Mouse (Mus musculus): Measurements from ENCODE around the gene Mmp24. TPM values are rescaled to one million over a fixed set of nuclear protein-coding genes. Genes with fewer than 3 reads are reported as not detected.

Mmp24 gene
- 2.3 and 2.6 TPM in 2 replicates for polyA plus RNA-seq (2021; fragmentation: Nextera tagmentation)
- long read RNA-seq, experiment 1, partial matches to known transcripts: 2 of 16 reads
- long read RNA-seq, experiment 1, other reads (novel, unspliced or antisense): 14 of 16 reads
- long read RNA-seq, experiment 2, partial matches to known transcripts: 20 of 23 reads
- long read RNA-seq, experiment 2, other reads (novel, unspliced or antisense): 3 of 23 reads

DNA sequence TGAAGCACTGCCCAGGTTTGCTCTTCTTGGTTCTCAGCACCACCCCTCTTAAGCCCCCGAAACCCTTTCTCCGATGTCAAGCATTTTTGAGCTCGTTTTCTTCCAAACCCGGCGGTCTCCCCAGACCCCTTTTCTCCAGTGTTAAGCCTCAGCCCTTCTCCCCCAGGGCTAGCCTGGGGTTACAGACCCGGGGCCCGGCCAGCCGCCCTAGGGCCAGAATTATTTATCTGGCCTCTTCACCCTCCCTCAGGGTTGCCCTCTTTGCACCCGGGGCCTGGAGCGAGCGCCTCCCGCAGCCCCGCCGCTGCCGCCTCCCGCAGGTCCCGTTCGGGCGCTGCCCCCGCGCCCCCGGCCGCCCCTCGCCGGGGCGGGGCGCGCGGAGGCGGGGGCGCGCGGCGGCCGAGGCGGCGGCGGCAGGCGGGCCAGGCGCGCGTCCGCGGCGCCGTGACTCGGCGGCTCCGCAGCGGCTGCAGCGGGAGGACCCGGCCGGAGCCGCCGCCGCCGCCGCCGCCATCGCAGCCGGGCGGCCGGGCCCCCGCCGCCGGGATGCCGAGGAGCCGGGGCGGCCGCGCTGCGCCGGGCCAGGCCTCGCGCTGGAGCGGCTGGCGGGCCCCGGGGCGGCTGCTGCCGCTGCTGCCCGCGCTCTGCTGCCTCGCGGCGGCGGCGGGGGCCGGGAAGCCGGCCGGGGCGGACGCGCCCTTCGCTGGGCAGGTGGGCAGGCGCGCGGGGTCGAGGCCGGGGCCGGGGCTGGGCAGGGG, at the start of gene Mmp24:
Gene Mmp24 (plus strand): TSS at position 416 of the 758 bp plus-strand sequence.

DNA sequence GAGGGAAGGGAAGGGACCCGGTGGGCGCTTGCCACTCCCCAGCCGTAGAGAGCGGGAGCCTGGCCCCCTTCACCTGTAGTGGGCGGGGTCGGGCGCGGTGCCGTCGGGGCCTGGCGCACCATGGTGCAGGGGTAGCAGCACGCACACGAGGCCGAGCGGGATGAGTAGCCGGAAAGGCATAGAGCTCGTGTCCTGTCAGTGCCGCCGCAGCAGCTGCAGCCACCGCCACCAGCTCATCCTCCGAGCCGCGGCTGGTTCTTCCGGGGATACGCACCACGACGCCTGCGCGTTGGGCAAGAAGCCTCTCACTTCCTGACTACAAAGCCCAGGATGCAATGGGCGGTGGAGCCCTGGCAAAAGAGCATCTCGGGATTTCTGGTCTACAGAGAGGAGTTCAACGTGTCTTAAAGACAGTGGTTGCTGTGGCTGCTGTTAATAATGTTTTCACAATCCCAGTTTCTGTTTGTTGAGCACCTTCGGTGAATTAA, 45.9 kb upstream of the Mmp24 start, which contains the start of gene Edem2:
Gene Edem2 (minus strand): TSS at position 318 of the 488 bp plus-strand sequence.

DNA sequence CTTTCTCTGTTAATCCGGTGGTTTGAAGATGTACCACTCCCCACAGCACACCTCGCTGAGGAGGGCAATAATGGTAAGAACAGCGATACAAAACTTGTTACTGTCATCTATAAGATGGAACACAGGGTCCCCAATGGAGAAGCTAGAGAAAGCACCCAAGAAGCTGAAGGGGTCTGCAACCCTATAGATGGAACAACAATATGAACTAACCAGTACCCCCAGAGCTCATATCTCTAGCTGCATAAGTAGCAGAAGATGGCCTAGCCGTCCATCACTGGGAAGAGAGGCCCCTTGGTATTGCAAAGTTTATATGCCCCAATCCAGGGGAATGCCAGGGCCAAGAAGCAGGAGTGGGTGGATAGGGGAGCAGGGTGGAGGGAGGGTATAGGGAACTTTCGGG, 39.4 kb upstream of the Mmp24 start, which contains the start of gene Gm17581:
Gene Gm17581 (minus strand): TSS at position 101 of the 400 bp plus-strand sequence.

DNA sequence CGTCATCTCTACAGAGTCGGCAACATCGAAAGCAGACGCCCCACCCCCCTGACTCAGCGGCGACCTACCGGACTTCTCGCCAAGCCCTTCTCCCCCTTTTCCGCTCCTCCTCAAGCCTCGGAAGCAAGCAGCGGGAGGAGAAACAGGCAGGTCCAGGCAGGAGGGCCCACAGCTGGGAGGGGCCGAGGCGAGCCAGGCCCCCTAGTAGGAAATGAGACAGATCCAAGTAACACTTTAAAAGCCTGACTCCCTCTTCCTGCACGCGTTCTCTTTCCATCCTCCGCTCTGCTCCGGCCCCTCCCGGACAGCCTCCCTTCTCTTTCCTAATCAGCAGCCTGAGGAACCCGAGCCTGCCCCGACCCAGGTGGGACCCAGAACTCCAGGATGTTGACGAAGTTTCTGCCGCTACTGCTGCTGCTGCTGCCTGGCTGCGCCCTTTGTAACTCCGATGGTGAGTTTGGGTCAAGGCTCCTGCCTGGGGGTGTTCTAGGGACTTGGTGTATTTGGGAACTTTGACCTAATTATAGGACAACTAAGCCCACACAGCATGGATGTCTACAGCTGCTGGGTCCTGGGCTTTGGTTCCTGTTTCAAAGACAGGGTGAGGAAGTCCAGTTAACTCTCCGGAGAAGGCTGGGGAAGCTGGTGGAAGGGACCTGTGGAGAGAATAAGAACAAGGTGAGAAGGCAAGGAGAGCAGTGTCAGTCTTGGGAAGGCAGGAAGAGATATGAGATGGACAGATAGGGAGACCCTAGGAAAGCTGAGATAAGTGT, 23.9 kb upstream of the Mmp24 start, which contains the start of gene Procr:
Gene Procr (plus strand): TSS at position 104 of the 773 bp plus-strand sequence.

DNA sequence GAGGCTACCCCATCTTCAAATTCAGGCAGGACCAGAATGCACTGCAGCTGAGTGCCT, 44.1 kb downstream of the Mmp24 start, which contains the start of gene BC029722:
Gene BC029722 (minus strand): TSS at position 35 of the 57 bp plus-strand sequence.

DNA sequence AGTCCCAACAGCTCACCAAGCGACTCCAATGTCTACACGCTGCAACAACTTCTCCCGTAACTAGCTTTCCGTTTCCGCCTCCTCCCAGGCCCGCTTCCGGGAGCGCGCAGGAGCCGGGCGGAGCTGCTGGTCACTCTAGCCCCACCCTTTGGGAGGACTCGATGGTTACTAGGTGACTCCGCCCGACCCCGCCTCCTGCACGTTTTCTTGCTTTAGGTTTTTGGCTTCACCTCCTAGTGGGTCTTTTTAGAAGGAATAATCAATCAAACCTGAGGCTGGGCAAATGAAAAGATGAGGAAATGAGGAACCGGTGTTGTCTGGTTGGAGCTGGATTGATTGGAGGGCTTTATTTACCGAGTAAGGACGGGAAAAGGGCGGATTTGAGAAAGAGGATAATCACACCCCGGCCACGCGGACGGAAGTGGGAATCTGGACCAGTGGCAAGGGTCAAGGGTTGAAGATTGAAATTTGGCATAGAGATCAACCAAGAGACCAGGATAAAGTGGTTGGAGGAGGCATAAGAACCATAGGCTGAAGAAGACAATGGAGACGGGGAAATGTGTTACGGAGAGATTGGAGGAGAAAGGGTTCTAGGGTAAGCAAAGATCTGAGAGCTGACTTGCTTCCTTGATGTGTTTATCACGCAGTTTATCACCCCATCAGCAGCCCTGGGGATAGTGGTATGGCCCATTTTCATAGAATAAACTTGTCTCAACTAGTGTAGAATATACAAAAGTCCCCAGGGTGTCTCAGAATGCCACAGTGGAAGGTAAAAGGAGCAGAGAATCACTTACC, 51.7 kb downstream of the Mmp24 start, which contains the start of gene Eif6:
Gene Eif6 (minus strand): TSS at position 296 of the 795 bp plus-strand sequence.

DNA sequence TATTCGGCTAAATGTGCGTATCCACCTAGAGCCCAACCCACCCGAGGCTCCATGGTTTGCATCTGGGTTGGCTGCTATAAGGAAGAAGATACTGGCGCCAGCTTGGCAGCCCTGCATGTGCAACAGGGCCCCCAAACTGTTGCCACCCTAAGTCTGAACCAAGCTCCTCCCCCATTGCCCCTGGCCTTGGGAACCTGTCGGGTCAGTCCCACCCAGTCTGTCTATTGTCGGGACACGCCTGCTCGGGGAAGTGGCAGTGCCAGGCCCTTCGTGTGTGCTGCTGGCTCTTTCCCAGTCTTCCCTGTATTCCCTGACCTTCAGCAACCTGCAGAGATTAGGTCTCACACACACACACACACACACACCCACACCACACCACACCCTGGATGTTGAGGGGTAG, 59.6 kb downstream of the Mmp24 start, which contains the start of gene Fam83c:
Gene Fam83c (minus strand): TSS at position 123 of the 400 bp plus-strand sequence.

Other genes with a start within 250 kb of the Mmp24 start
- gene Gss, start 182.5 kb upstream of the Mmp24 start, polyA plus RNA-seq (2021; fragmentation: Nextera tagmentation): 13.4 and 16.8 TPM in 2 replicates
- gene Myh7b, start 164.1 kb upstream of the Mmp24 start, polyA plus RNA-seq (2021; fragmentation: Nextera tagmentation): 0.83 and 1.4 TPM in 2 replicates
- 69.8 and 77.9 TPM in 2 replicates for gene Trpc4ap, start 83.0 kb upstream of the Mmp24 start, polyA plus RNA-seq (2021; fragmentation: Nextera tagmentation)
- 25.6 and 26.2 TPM in 2 replicates for gene Edem2, start 45.9 kb upstream of the Mmp24 start, polyA plus RNA-seq (2021; fragmentation: Nextera tagmentation)
- gene Gm17581, start 39.5 kb upstream of the Mmp24 start, polyA plus RNA-seq (2021; fragmentation: Nextera tagmentation): not detected in 2 replicates
- 0.56 and 0.78 TPM in 2 replicates for gene Procr, start 24.2 kb upstream of the Mmp24 start, polyA plus RNA-seq (2021; fragmentation: Nextera tagmentation)
- gene BC029722, start 44.1 kb downstream of the Mmp24 start, polyA plus RNA-seq (2021; fragmentation: Nextera tagmentation): 105 and 107 TPM in 2 replicates
- gene Eif6, start 51.6 kb downstream of the Mmp24 start, polyA plus RNA-seq (2021; fragmentation: Nextera tagmentation): 103 and 105 TPM in 2 replicates
- 0.04 TPM in 1 of 2 replicates, not detected in the other for gene Fam83c, start 59.5 kb downstream of the Mmp24 start, polyA plus RNA-seq (2021; fragmentation: Nextera tagmentation)
- gene Uqcc1, start 155.0 kb downstream of the Mmp24 start, polyA plus RNA-seq (2021; fragmentation: Nextera tagmentation): 68.7 and 69.3 TPM in 2 replicates
- not detected in 2 replicates for gene Gm15557, start 165.4 kb downstream of the Mmp24 start, polyA plus RNA-seq (2021; fragmentation: Nextera tagmentation)
- gene Gdf5, start 170.0 kb downstream of the Mmp24 start, polyA plus RNA-seq (2021; fragmentation: Nextera tagmentation): 0.09 and 0.51 TPM in 2 replicates
- gene Cep250, start 181.1 kb downstream of the Mmp24 start, polyA plus RNA-seq (2021; fragmentation: Nextera tagmentation): 4.6 and 4.7 TPM in 2 replicates
- gene 6430550D23Rik, start 232.6 kb downstream of the Mmp24 start, polyA plus RNA-seq (2021; fragmentation: Nextera tagmentation): 0.35 and 0.45 TPM in 2 replicates
- 459 and 479 TPM in 2 replicates for gene Ergic3, start 232.7 kb downstream of the Mmp24 start, polyA plus RNA-seq (2021; fragmentation: Nextera tagmentation)

All from layer of hippocampus, adult 6 months (tissue).